1 mouse cellular context compared by ENCODE assay signal in genomic region chr12:59130651-59131577, GRCm38 (mm10).
A peak's percentile ranks its signal among the peaks of the same experiment; 100 is the strongest.
TF ChIP-seq lines count a peak whose summit lies in the region.

No protein-coding gene starts in this region.

TF ChIP-seq in CH12.LX, 34 proteins besides CTCF, POLR2A, EP300 and RAD21 (continued from another document):
- TF ChIP-seq TBP (conservative IDR thresholded peaks at IDR 0.05; ENCODE audit: low read depth, low read length) (peak; percentile 66; the same call in 1 of the 2 replicates), E2F4 (IDR thresholded peaks at IDR 0.05; ENCODE audit: insufficient replicate concordance, low read depth, low read length) (no peak), TCF12 (IDR thresholded peaks at IDR 0.05; ENCODE audit: low read depth, low read length) (peak; percentile 79), ETS1 (conservative IDR thresholded peaks at IDR 0.05; ENCODE audit: low read depth, low read length) (0 out of 2 replicates have a peak, but pooled peaks have one; percentile 20), BHLHE40 (IDR thresholded peaks at IDR 0.05; ENCODE audit: low read depth, low read length) (peak; percentile 84), UBTF (IDR thresholded peaks at IDR 0.05; ENCODE audit: low read depth, low read length) (peak; percentile 65), MAX (IDR thresholded peaks at IDR 0.05; ENCODE audit: low read length) (peak; percentile 87), PAX5 (IDR thresholded peaks at IDR 0.05; ENCODE audit: low read length) (no peak)
